Mouse (Mus musculus) cerebellum, adult 18-20 months (tissue): Measurements from ENCODE around the gene Ndufaf3.

Source experiments
- DNase-seq, 2 experiments: peaks; one replicate each; pipeline ENCODE4 v3.0.0; 2021

Ndufaf3 gene

GRCm38 (mm10) chr9:108572321-108572720, 5.1 kb upstream of the Ndufaf3 start:
- no peak for DNase-seq

GRCm38 (mm10) chr9:108571401-108571973, 4.3 kb upstream of the Ndufaf3 start:
- no peak for DNase-seq

GRCm38 (mm10) chr9:108570207-108570896, 3.1 kb upstream of the Ndufaf3 start:
- DNase-seq = peak; percentile 66 to 75

GRCm38 (mm10) chr9:108569381-108570206, 2.4 kb upstream of the Ndufaf3 start, which contains the start of gene Dalrd3:
TSS of gene Dalrd3 (plus strand) at chr9:108569886.
- peak; percentile 87 to 94 for DNase-seq

- DNase-seq = no peak
These were observed 1.3 kb upstream of the Ndufaf3 start for GRCm38 (mm10) chr9:108568511-108568921.

- DNase-seq = no peak
These were observed 741 bp upstream of the Ndufaf3 start for GRCm38 (mm10) chr9:108567931-108568419.

GRCm38 (mm10) chr9:108565881-108566814, 1.1 kb downstream of the Ndufaf3 start:
- peak in 1 of 2 experiments; percentile 30 for DNase-seq

GRCm38 (mm10) chr9:108564131-108564530, 3.1 kb downstream of the Ndufaf3 start:
- no peak for DNase-seq

- DNase-seq = no peak
These were observed 3.6 kb downstream of the Ndufaf3 start for GRCm38 (mm10) chr9:108563671-108564070.

GRCm38 (mm10) chr9:108560227-108560841, 6.9 kb downstream of the Ndufaf3 start, which contains the start of gene Impdh2:
TSS of gene Impdh2 (plus strand) at chr9:108560286.
- DNase-seq = peak; percentile 89 to 91

GRCm38 (mm10) chr9:108559169-108559568, 8.1 kb downstream of the Ndufaf3 start:
- DNase-seq = no peak

- DNase-seq = no peak
These were observed 20.4 kb downstream of the Ndufaf3 start for GRCm38 (mm10) chr9:108546875-108547274.

GRCm38 (mm10) chr9:108545986-108546385, 21.2 kb downstream of the Ndufaf3 start:
- DNase-seq = no peak

GRCm38 (mm10) chr9:108540846-108541245, 26.4 kb downstream of the Ndufaf3 start:
- no peak for DNase-seq

- no peak for DNase-seq
These were observed 35.7 kb downstream of the Ndufaf3 start for GRCm38 (mm10) chr9:108531496-108531895.

- DNase-seq = no peak
These were observed 36.3 kb downstream of the Ndufaf3 start for GRCm38 (mm10) chr9:108530954-108531353.

- DNase-seq = no peak
These were observed 41.8 kb downstream of the Ndufaf3 start for GRCm38 (mm10) chr9:108525400-108525799.

GRCm38 (mm10) chr9:108523341-108523740, 43.9 kb downstream of the Ndufaf3 start:
- DNase-seq = no peak

- DNase-seq = no peak
These were observed 45.6 kb downstream of the Ndufaf3 start for GRCm38 (mm10) chr9:108521604-108522003.

- no peak for DNase-seq
These were observed 49.3 kb downstream of the Ndufaf3 start for GRCm38 (mm10) chr9:108517931-108518332.

GRCm38 (mm10) chr9:108517253-108517930, 49.8 kb downstream of the Ndufaf3 start:
- DNase-seq = peak; percentile 81 to 88
